Comparison of ENCODE assay signal across 8 mouse cellular contexts in the genomic region with DNA sequence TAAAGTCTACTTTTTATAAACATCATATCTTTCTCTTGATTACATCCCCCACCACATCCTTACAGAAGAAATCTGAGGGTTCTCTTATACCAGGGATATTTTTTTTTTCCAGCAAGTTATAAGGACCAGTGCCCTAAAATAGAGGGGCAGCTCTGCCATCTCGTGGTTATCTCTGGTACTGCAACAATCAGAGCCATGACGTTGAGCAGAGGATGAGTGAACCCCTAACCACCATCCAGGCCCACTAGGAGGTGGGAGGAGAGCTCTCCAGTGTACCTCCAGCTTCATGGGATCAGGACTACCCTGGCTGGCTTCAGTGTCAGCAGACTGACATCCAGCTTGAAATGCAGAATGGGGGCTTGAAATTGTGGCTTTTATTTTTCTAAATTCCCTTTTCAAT.
A peak's percentile ranks its signal among the peaks of the same experiment; 100 is the strongest.
DNase-seq lines count a peak whose midpoint lies in the region; ATAC-seq and TF ChIP-seq lines count a peak whose summit lies in the region.

No protein-coding gene starts in this region.

- no peak overlapping the region for H3K4me2 ChIP-seq in hindbrain, embryonic 15.5 days

- no peaks in the 10 kb centered on the region for H3K27me3 ChIP-seq in heart, adult 2 months (ENCODE audit: control insufficient read depth, insufficient read depth, low read length)
- H3K27me3 ChIP-seq in hindbrain, embryonic 15.5 days = no peaks in the 10 kb centered on the region

- H3K36me3 ChIP-seq in heart, adult 2 months (ENCODE audit: control insufficient read depth, insufficient read depth, low read length) = no peaks in the 10 kb centered on the region
- no peaks in the 10 kb centered on the region for H3K36me3 ChIP-seq in hindbrain, embryonic 15.5 days

- no peak for TF ChIP-seq EP300 in heart, adult 2 months (IDR thresholded peaks at IDR 0.05; ENCODE audit: insufficient read depth, low read depth, low read length)

- no peaks in the 10 kb centered on the region for H3K9me3 ChIP-seq in hindbrain, embryonic 15.5 days

- intact Hi-C loops in heart, adult 2 months (cut with DNase I) = loop anchor here (2.0 kb wide), 1 partner anchor 395 kb away; no protein-coding TSS in a partner anchor
- intact Hi-C loops in heart, postnatal 25 days (cut with DNase I) = loop anchor here (2.0 kb wide), 1 partner anchor 395 kb away; no protein-coding TSS in a partner anchor
- intact Hi-C loops in left cerebral cortex, postnatal 14 days (cut with DNase I) = loop anchor here (2.0 to 5.0 kb wide), 2 partner anchors 395 to 442 kb away; no protein-coding TSS in a partner anchor

- TF ChIP-seq CTCF in heart, adult 2 months (IDR thresholded peaks at IDR 0.05) = peak; percentile 76

- H3K4me1 ChIP-seq in heart, adult 2 months (ENCODE audit: control insufficient read depth, insufficient read depth, low read length) = no peaks in the 10 kb centered on the region
- H3K4me1 ChIP-seq in hindbrain, embryonic 15.5 days (replicated peaks) = peaks cover 6% of the 10 kb centered on the region; the same call in 1 of the 2 replicates

- peak in 1 of 2 experiments; percentile 33 for DNase-seq in heart, adult 2 months
- DNase-seq in heart, postnatal 25 days (ENCODE audit: low spot score) = no peak
- DNase-seq in adrenal gland, adult 18-20 months (ENCODE audit: low spot score in 2 of 2) = peak; percentile 42 to 59
- DNase-seq in embryo, embryonic 10 days (ENCODE audit: low spot score) = peak; percentile 71
- DNase-seq in left cerebral cortex, postnatal 14 days (ENCODE audit: low spot score in 2 of 2) = peak; percentile 75 to 86
- peak; percentile 72 for DNase-seq in neural tube, embryonic 10.5 days (ENCODE audit: extremely low spot score, low spot score)
- peak; percentile 8 for DNase-seq in thymus, postnatal 25 days

- 3% methylated on average over 2 of the region's 2 CpGs for WGBS in heart, adult 2 months
- WGBS in hindbrain, embryonic 15.5 days = 0% methylated on average over 2 of the region's 2 CpGs

- no peak for TF ChIP-seq POLR2A in heart, adult 2 months (IDR thresholded peaks at IDR 0.05; ENCODE audit: insufficient read depth, low read depth, low read length)

- no peaks in the 10 kb centered on the region for H3K79me2 ChIP-seq in heart, adult 2 months (replicated peaks; ENCODE audit: control insufficient read depth, insufficient read depth, low read length)

- peak; percentile 46; the same call in 1 of the 2 replicates for ATAC-seq in hindbrain, embryonic 15.5 days (ENCODE audit: low FRiP score, low read depth)

- no peak overlapping the region for H3K4me3 ChIP-seq in heart, adult 2 months
- H3K4me3 ChIP-seq in hindbrain, embryonic 15.5 days = no peak overlapping the region

- H3K27ac ChIP-seq in heart, adult 2 months = no peak overlapping the region
- H3K27ac ChIP-seq in hindbrain, embryonic 15.5 days (replicated peaks) = no peak overlapping the region

- no peak overlapping the region for H3K9ac ChIP-seq in heart, adult 2 months (ENCODE audit: low read depth, low read length)
- no peak overlapping the region for H3K9ac ChIP-seq in hindbrain, embryonic 15.5 days
